ENCODE assay signal across 22 mouse cellular contexts in the genomic region with DNA sequence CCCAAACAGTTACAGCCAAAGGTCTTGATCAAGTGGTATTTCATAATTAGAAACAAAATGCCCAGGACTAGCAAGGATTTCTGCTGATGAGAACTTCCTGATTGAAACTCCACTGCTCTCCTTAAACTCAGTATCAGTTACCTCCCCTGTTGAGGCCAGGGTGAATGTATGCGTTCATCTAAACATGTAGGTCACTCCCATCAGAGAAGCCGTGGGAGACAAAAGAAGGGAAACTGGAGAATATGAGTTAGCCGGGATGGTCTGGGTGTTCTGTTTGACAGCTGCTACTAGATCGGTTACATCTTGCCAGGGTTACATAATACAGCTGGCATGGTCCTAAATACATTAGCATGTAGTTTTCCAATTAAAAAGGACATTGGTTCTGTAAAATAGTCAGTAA.
DNase-seq lines count a peak whose midpoint lies in the region; ATAC-seq lines count a peak whose summit lies in the region.
"Had no signal": no experiment of that assay in that cellular context is flagged by ENCODE, and none has a peak within 500 bp of the region (broad histone marks: within the 10 kb centered on the region; RNA-seq: fewer than 3 reads in every experiment).

No protein-coding gene starts in this region.

- H3K4me2 ChIP-seq in kidney, embryonic 15.5 days = no peak overlapping the region
- H3K4me2 ChIP-seq in embryonic facial prominence, embryonic 14.5 days (ENCODE audit: low read depth, low read length) = no peak overlapping the region
- H3K4me2 ChIP-seq: forebrain, embryonic 13.5 days; liver, embryonic 11.5 days; stomach, embryonic 15.5 days had no signal

- H3K4me3 ChIP-seq in kidney, embryonic 15.5 days (replicated peaks) = no peak overlapping the region
- H3K4me3 ChIP-seq in embryonic facial prominence, embryonic 14.5 days (ENCODE audit: low read depth, low read length) = no peak overlapping the region
- H3K4me3 ChIP-seq: forebrain, embryonic 13.5 days; heart, adult 2 months; myocyte; stomach, embryonic 15.5 days had no signal

- no peak overlapping the region for H3K9ac ChIP-seq in kidney, embryonic 15.5 days
- H3K9ac ChIP-seq in embryonic facial prominence, embryonic 14.5 days (ENCODE audit: low read depth, low read length) = no peak overlapping the region
- H3K9ac ChIP-seq: forebrain, embryonic 13.5 days; stomach, embryonic 15.5 days had no signal

- no peaks in the 10 kb centered on the region for H3K27me3 ChIP-seq in kidney, embryonic 15.5 days
- H3K27me3 ChIP-seq in embryonic facial prominence, embryonic 14.5 days (replicated peaks; ENCODE audit: control insufficient read depth, insufficient read depth, low read length) = no peaks in the 10 kb centered on the region
- H3K27me3 ChIP-seq: forebrain, embryonic 13.5 days; stomach, embryonic 15.5 days had no signal

- H3K9me3 ChIP-seq in kidney, embryonic 15.5 days (replicated peaks) = no peaks in the 10 kb centered on the region
- H3K9me3 ChIP-seq in embryonic facial prominence, embryonic 14.5 days (ENCODE audit: control insufficient read depth, low read length) = no peaks in the 10 kb centered on the region
- H3K9me3 ChIP-seq: forebrain, embryonic 13.5 days; stomach, embryonic 15.5 days had no signal

- 18% methylated on average over 4 of the region's 4 CpGs for WGBS in kidney, embryonic 15.5 days
- 26% methylated on average over 4 of the region's 4 CpGs for WGBS in embryonic facial prominence, embryonic 14.5 days

- peak overlapping the region; percentile 18; the same call in 1 of the 2 replicates for H3K27ac ChIP-seq in kidney, embryonic 15.5 days
- H3K27ac ChIP-seq in embryonic facial prominence, embryonic 14.5 days (replicated peaks; ENCODE audit: low read depth, low read length) = no peak overlapping the region
- H3K27ac ChIP-seq: forebrain, embryonic 13.5 days; heart, adult 2 months; stomach, embryonic 15.5 days had no signal

- DNase-seq in kidney, adult 18-20 months = no peak
- peak; percentile 1 for DNase-seq in lung, postnatal 36 days
- DNase-seq in lung, postnatal 25 days (ENCODE audit: low spot score) = no peak
- peak; percentile 51 for DNase-seq in embryonic facial prominence, embryonic 14.5 days (ENCODE audit: low spot score)
- peak; percentile 60 for DNase-seq in retina, embryonic 14.5 days (ENCODE audit: low spot score)
- DNase-seq in heart, postnatal 4 days = no peak
- DNase-seq in ovary, postnatal 10 days (ENCODE audit: low spot score) = no peak
- DNase-seq: adrenal gland, adult 2 months; cerebellum, adult 9-11 months; gastrocnemius, postnatal 25 days; heart, adult 2 months; kidney, adult 8-10 months; left cerebral cortex, postnatal 4 days; lung, adult 18-20 months; midbrain, embryonic 14.5 days; right cerebral cortex, postnatal 25 days; thymus, adult 18-20 months had no signal

- peak; percentile 92 for ATAC-seq in kidney, embryonic 15.5 days (replicated peaks; ENCODE audit: low FRiP score)
- ATAC-seq in embryonic facial prominence, embryonic 14.5 days (ENCODE audit: low read depth) = peak; percentile 75; the same call in 1 of the 2 replicates
- ATAC-seq: forebrain, embryonic 13.5 days had no signal

- H3K36me3 ChIP-seq in kidney, embryonic 15.5 days = no peaks in the 10 kb centered on the region
- no peaks in the 10 kb centered on the region for H3K36me3 ChIP-seq in embryonic facial prominence, embryonic 14.5 days (ENCODE audit: control insufficient read depth, insufficient read depth, low read length)
- H3K36me3 ChIP-seq: stomach, embryonic 15.5 days had no signal

- H3K4me1 ChIP-seq in kidney, embryonic 15.5 days = no peaks in the 10 kb centered on the region
- H3K4me1 ChIP-seq in embryonic facial prominence, embryonic 14.5 days (ENCODE audit: control insufficient read depth, insufficient read depth, low read length) = no peaks in the 10 kb centered on the region; the same call in 1 of the 2 replicates
- H3K4me1 ChIP-seq: stomach, embryonic 15.5 days had no signal

Comparison
In these comparisons a context has a peak if more than half of its experiments do, and no peak if none do; other contexts are left out.
1. DNase-seq: peak in lung, postnatal 36 days (single experiment), embryonic facial prominence, embryonic 14.5 days (single experiment) and retina, embryonic 14.5 days (single experiment); none in kidney, adult 18-20 months (single experiment), lung, postnatal 25 days (single experiment), heart, postnatal 4 days (single experiment) and ovary, postnatal 10 days (single experiment).